Mouse (Mus musculus): Measurements from ENCODE around the gene Lzts2. TPM values are rescaled to one million over a fixed set of nuclear protein-coding genes. Genes with fewer than 3 reads are reported as not detected.
"Not testable (repeated sequence)": the region's sequence is repeated elsewhere in the genome, so short reads cannot be mapped to it uniquely, and the experiment has no call there.

Gene Lzts2
- polyA plus RNA-seq, 2 experiments: 64.7 to 87.0 TPM

- Histone ChIP-seq H3K36me3 (ENCODE audit: control insufficient read depth, insufficient read depth, low read length) (peaks cover 31% of the 10 kb centered on the region), H3K9me3 (ENCODE audit: control insufficient read depth, low read length) (no peaks in the 10 kb centered on the region), H3K4me3 (replicated peaks; ENCODE audit: low read length) (0 out of 2 replicates have a peak overlapping the region, but pooled peaks have one; percentile 6), H3K9ac (ENCODE audit: low read depth, low read length, severe bottlenecking) (no peak overlapping the region), H3K27ac (replicated peaks; ENCODE audit: low read depth, low read length) (no peak overlapping the region), H3K27me3 (ENCODE audit: control insufficient read depth, insufficient read depth, low read length) (no peaks in the 10 kb centered on the region), H3K4me2 (replicated peaks; ENCODE audit: low read depth, low read length, severe bottlenecking) (peak overlapping the region; percentile 38), H3K4me1 (ENCODE audit: control insufficient read depth, insufficient read depth, low read length) (0 out of 2 replicates have a peak, but pooled peaks cover 4% of the 10 kb centered on the region)
- TF ChIP-seq POLR2A (IDR thresholded peaks at IDR 0.05; ENCODE audit: borderline replicate concordance, extremely low read depth, insufficient read depth, insufficient read length): no peak
- ATAC-seq (ENCODE audit: low FRiP score, low read depth): no peak; the same call in 1 of the 2 replicates
- peak; percentile 85 for DNase-seq (ENCODE audit: low spot score)
- 42% methylated on average over 20 of the region's 20 CpGs for WGBS
Measured at GRCm38 (mm10) chr19:45030746-45031693, 16.8 kb downstream of the Lzts2 start.

- 0 out of 2 replicates have a peak, but pooled peaks cover 4% of the 10 kb centered on the region for H3K4me1 ChIP-seq (ENCODE audit: control insufficient read depth, insufficient read depth, low read length)
- ATAC-seq (ENCODE audit: low FRiP score, low read depth): peak; percentile 21; the same call in 1 of the 2 replicates
Measured at GRCm38 (mm10) chr19:45031780-45032179, 17.6 kb downstream of the Lzts2 start.

GRCm38 (mm10) chr19:45032570-45033332 is 18.5 kb downstream of the Lzts2 start:
- ATAC-seq (ENCODE audit: low FRiP score, low read depth) (no peak), DNase-seq (ENCODE audit: low spot score) (no peak)
- no peak for TF ChIP-seq POLR2A (IDR thresholded peaks at IDR 0.05; ENCODE audit: borderline replicate concordance, extremely low read depth, insufficient read depth, insufficient read length)
- Histone ChIP-seq H3K9me3 (ENCODE audit: control insufficient read depth, low read length) (no peaks in the 10 kb centered on the region), H3K4me3 (replicated peaks; ENCODE audit: low read length) (no peak overlapping the region), H3K36me3 (ENCODE audit: control insufficient read depth, insufficient read depth, low read length) (peaks cover 14% of the 10 kb centered on the region), H3K27me3 (ENCODE audit: control insufficient read depth, insufficient read depth, low read length) (no peaks in the 10 kb centered on the region), H3K27ac (replicated peaks; ENCODE audit: low read depth, low read length) (no peak overlapping the region), H3K4me1 (ENCODE audit: control insufficient read depth, insufficient read depth, low read length) (0 out of 2 replicates have a peak, but pooled peaks cover 4% of the 10 kb centered on the region), H3K4me2 (replicated peaks; ENCODE audit: low read depth, low read length, severe bottlenecking) (no peak overlapping the region), H3K9ac (ENCODE audit: low read depth, low read length, severe bottlenecking) (no peak overlapping the region)
- WGBS: 51% methylated on average over 17 of the region's 17 CpGs

More at GRCm38 (mm10) chr19:45031780-45032179, 17.6 kb downstream of the Lzts2 start:
- H3K4me2 ChIP-seq (replicated peaks; ENCODE audit: low read depth, low read length, severe bottlenecking): no peak overlapping the region
- DNase-seq (ENCODE audit: low spot score): peak; percentile 91
- no peak for TF ChIP-seq POLR2A (IDR thresholded peaks at IDR 0.05; ENCODE audit: borderline replicate concordance, extremely low read depth, insufficient read depth, insufficient read length)
- WGBS: 17% methylated on average over 4 of the region's 4 CpGs
- H3K27me3 ChIP-seq (ENCODE audit: control insufficient read depth, insufficient read depth, low read length): no peaks in the 10 kb centered on the region
- H3K4me3 ChIP-seq (replicated peaks; ENCODE audit: low read length): no peak overlapping the region
- H3K9ac ChIP-seq (ENCODE audit: low read depth, low read length, severe bottlenecking): no peak overlapping the region
- H3K36me3 ChIP-seq (ENCODE audit: control insufficient read depth, insufficient read depth, low read length): peaks cover 24% of the 10 kb centered on the region
- no peak overlapping the region for H3K27ac ChIP-seq (replicated peaks; ENCODE audit: low read depth, low read length)
- no peaks in the 10 kb centered on the region for H3K9me3 ChIP-seq (ENCODE audit: control insufficient read depth, low read length)

- peaks cover 4% of the 10 kb centered on the region; the same call in 1 of the 2 replicates for H3K27me3 ChIP-seq (ENCODE audit: control insufficient read depth, insufficient read depth, low read length)
- H3K4me3 ChIP-seq (replicated peaks; ENCODE audit: low read length): no peak overlapping the region
- H3K36me3 ChIP-seq (ENCODE audit: control insufficient read depth, insufficient read depth, low read length): no peaks in the 10 kb centered on the region
- no peak for ATAC-seq (ENCODE audit: low FRiP score, low read depth)
- no peak for TF ChIP-seq POLR2A (IDR thresholded peaks at IDR 0.05; ENCODE audit: borderline replicate concordance, extremely low read depth, insufficient read depth, insufficient read length)
- no peak overlapping the region for H3K4me2 ChIP-seq (replicated peaks; ENCODE audit: low read depth, low read length, severe bottlenecking)
- DNase-seq (ENCODE audit: low spot score): no peak
- H3K9ac ChIP-seq (ENCODE audit: low read depth, low read length, severe bottlenecking): no peak overlapping the region
- H3K9me3 ChIP-seq (ENCODE audit: control insufficient read depth, low read length): no peaks in the 10 kb centered on the region
- H3K4me1 ChIP-seq (ENCODE audit: control insufficient read depth, insufficient read depth, low read length): no peaks in the 10 kb centered on the region
- H3K27ac ChIP-seq (replicated peaks; ENCODE audit: low read depth, low read length): no peak overlapping the region
- WGBS: 37% methylated on average over 15 of the region's 16 CpGs
Measured at GRCm38 (mm10) chr19:45036867-45037266, 22.7 kb downstream of the Lzts2 start.

- H3K9me3 ChIP-seq (ENCODE audit: control insufficient read depth, low read length); H3K27ac ChIP-seq (replicated peaks; ENCODE audit: low read depth, low read length); H3K27me3 ChIP-seq (ENCODE audit: control insufficient read depth, insufficient read depth, low read length); H3K4me1 ChIP-seq (ENCODE audit: control insufficient read depth, insufficient read depth, low read length); ATAC-seq (ENCODE audit: low FRiP score, low read depth); H3K36me3 ChIP-seq (ENCODE audit: control insufficient read depth, insufficient read depth, low read length); H3K4me3 ChIP-seq (replicated peaks; ENCODE audit: low read length); H3K4me2 ChIP-seq (replicated peaks; ENCODE audit: low read depth, low read length, severe bottlenecking); H3K9ac ChIP-seq (ENCODE audit: low read depth, low read length, severe bottlenecking); DNase-seq (ENCODE audit: low spot score): not testable (repeated sequence)
- WGBS: 92% methylated on average over 7 of the region's 7 CpGs
Measured at GRCm38 (mm10) chr19:45038198-45038597, 24.0 kb downstream of the Lzts2 start.

All from limb, embryonic 14.5 days (tissue).